Mouse (Mus musculus) c-Kit-positive CD71-negative TER-119-negative erythroid progenitor cells, embryonic 14.5 days (primary cell): ENCODE measurements around the gene Nsun6.

Source experiments
- DNase-seq: peaks from one replicate; pipeline ENCODE4 v3.0.0-alpha.2; 2013; ENCODE audit warnings: low read depth

The Nsun6 gene

DNA sequence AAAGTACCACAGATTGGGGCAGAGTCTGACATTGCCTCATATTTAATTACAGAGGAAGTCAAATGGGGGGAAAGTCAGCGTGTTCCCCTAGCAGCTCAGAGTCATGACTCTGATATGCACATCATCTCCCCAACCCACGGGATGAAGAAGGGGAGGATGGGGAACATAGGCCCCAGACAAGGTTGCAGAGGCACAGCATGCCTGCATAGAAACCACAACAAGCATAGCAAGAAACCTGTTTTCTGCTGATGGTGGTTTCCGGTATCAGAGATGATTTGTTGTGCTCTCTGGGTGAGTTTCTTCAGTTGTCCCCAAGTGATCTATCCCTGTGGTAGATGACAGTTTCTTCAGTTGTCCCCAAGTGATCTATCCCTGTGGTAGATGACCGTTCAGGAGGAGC lies 62.3 kb downstream of the Nsun6 start:
- DNase-seq, result no peak

DNA sequence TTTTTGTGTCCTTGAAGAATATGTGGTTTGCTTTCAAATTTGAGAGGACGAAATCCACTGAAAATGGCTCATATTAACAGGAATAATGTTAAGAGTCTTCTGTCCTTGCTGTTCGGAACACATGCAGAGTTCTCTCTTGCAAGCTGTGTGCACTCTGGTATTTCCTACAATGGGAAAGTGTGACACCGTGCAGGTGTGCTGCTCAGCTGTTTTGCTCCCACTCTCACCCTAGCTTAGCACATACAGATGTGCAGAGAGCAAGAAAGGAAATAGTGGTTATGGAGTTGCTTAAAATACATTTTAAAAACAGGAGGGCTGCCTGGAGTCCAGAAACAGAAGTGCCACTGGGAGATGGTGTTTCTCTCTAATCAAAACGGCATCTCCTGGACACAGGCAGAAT lies 65.5 kb downstream of the Nsun6 start:
- no peak for DNase-seq

- DNase-seq, result no peak
Observed at GRCm38 (mm10) chr2:14988451-14988850, 66.4 kb downstream of the Nsun6 start.

GRCm38 (mm10) chr2:14984029-14984428 lies 70.8 kb downstream of the Nsun6 start:
- DNase-seq, result no peak

GRCm38 (mm10) chr2:14961493-14961892 lies 93.4 kb downstream of the Nsun6 start:
- no peak for DNase-seq

GRCm38 (mm10) chr2:14960963-14961488 lies 93.8 kb downstream of the Nsun6 start:
- no peak for DNase-seq

- no peak for DNase-seq
Observed at GRCm38 (mm10) chr2:14953090-14953489, 101.8 kb downstream of the Nsun6 start.
